Mouse (Mus musculus) MEL (cell line): Measurements from ENCODE around the gene Btn2a2. TPM values are rescaled to one million over a fixed set of nuclear protein-coding genes. Genes with fewer than 3 reads are reported as not detected.

Experiments used
- DNase-seq: peaks from one replicate; pipeline ENCODE4 v3.0.0; 2011; ENCODE audit warnings: low read depth, low spot score
- H3K27ac ChIP-seq: 2 replicates; pipeline ENCODE4 v1.5.1; 2012; ENCODE audit warnings: low read depth, mild to moderate bottlenecking, control low read depth, low read length, moderate library complexity; ENCODE audit not compliant: control insufficient read depth
- H3K27me3 ChIP-seq, 2 experiments: fragments of 150-350 bp in 1 of 2; sonication (generic) in 1 of 2; 2 replicates each; pipeline ENCODE4 v1.6.1; 2012; ENCODE audit warnings: low read length in 2 of 2, mild to moderate bottlenecking in 2 of 2, improper control_type of control experiment in 1 of 2, moderate library complexity in 1 of 2; ENCODE audit not compliant: insufficient read depth in 2 of 2, control insufficient read depth in 1 of 2
- H3K36me3 ChIP-seq, 2 experiments: 2 replicates each; pipeline ENCODE4 v1.6.1; 2012 to 2014; ENCODE audit warnings: low read length in 2 of 2, improper control_type of control experiment in 1 of 2, inconsistent platforms in 1 of 2, mild to moderate bottlenecking in 1 of 2; ENCODE audit not compliant: insufficient read depth in 2 of 2, control insufficient read depth in 1 of 2
- H3K4me1 ChIP-seq, 2 experiments: fragments of 150-350 bp in 1 of 2; sonication (generic) in 1 of 2; 2 replicates each; pipeline ENCODE4 v1.6.1; 2012; ENCODE audit warnings: low read length in 2 of 2, improper control_type of control experiment in 1 of 2, mild to moderate bottlenecking in 1 of 2; ENCODE audit not compliant: insufficient read depth in 2 of 2, control insufficient read depth in 1 of 2
- H3K4me3 ChIP-seq, 2 experiments: fragments of 150-350 bp in 1 of 2; sonication (generic) in 1 of 2; 2 replicates each; pipeline ENCODE4 v1.5.1; 2012; ENCODE audit warnings: low read depth in 2 of 2, low read length in 2 of 2, mild to moderate bottlenecking in 2 of 2, moderate library complexity in 2 of 2, control low read depth in 1 of 2, improper control_type of control experiment in 1 of 2; ENCODE audit not compliant: control insufficient read depth in 1 of 2, insufficient read depth in 1 of 2
- H3K79me2 ChIP-seq: 2 replicates; pipeline ENCODE4 v1.6.1; 2012; ENCODE audit warnings: mild to moderate bottlenecking, low read length, moderate library complexity; ENCODE audit not compliant: control insufficient read depth, poor library complexity, insufficient read depth
- H3K9ac ChIP-seq: 2 replicates; pipeline ENCODE4 v1.6.1; 2012; ENCODE audit warnings: low read depth, mild to moderate bottlenecking, control low read depth, low read length, moderate library complexity; ENCODE audit not compliant: control insufficient read depth, poor library complexity, severe bottlenecking
- H3K9me3 ChIP-seq: fragments of 150-350 bp; sonication (generic); replicated peaks from 2 replicates; pipeline ENCODE4 v1.6.1; 2012; ENCODE audit warnings: mild to moderate bottlenecking, low read length, improper control_type of control experiment, moderate library complexity; ENCODE audit not compliant: insufficient read depth
- BHLHE40 ChIP-seq: IDR thresholded peaks from 2 replicates; pipeline ENCODE4 v1.6.1; 2012; ENCODE audit warnings: low read depth, mild to moderate bottlenecking, inconsistent platforms, low read length, improper control_type of control experiment, borderline replicate concordance
- CHD1 ChIP-seq: IDR thresholded peaks from 2 replicates; pipeline ENCODE4 v1.6.1; 2012; ENCODE audit warnings: low read depth, mild to moderate bottlenecking, inconsistent platforms, low read length, improper control_type of control experiment
- CHD2 ChIP-seq: IDR thresholded peaks from 2 replicates; pipeline ENCODE4 v1.6.1; 2011; ENCODE audit warnings: low read length, improper control_type of control experiment
- CTCF ChIP-seq, 3 experiments: IDR thresholded peaks in 2 of 3; conservative IDR thresholded peaks in 1 of 3; 2 replicates each; pipeline ENCODE4 v1.5.1; 2011 to 2012; ENCODE audit warnings: low read length in 3 of 3, low read depth in 2 of 3, mild to moderate bottlenecking in 2 of 3, improper control_type of control experiment in 1 of 3, inconsistent platforms in 1 of 3, mixed read lengths in 1 of 3, moderate library complexity in 1 of 3; ENCODE audit not compliant: control insufficient read depth in 1 of 3, insufficient read depth in 1 of 3, poor library complexity in 1 of 3, severe bottlenecking in 1 of 3
- ELF1 ChIP-seq: IDR thresholded peaks from 2 replicates; pipeline ENCODE4 v1.6.1; 2014; ENCODE audit warnings: low read depth, mild to moderate bottlenecking, inconsistent platforms, low read length, improper control_type of control experiment, moderate library complexity
- GABPA ChIP-seq: IDR thresholded peaks from 2 replicates; pipeline ENCODE4 v1.6.1; 2012; ENCODE audit warnings: low read depth, mild to moderate bottlenecking, inconsistent platforms, low read length, improper control_type of control experiment, moderate library complexity
- HCFC1 ChIP-seq: IDR thresholded peaks from 2 replicates; pipeline ENCODE4 v1.6.1; 2012; ENCODE audit warnings: low read depth, mild to moderate bottlenecking, inconsistent platforms, low read length, improper control_type of control experiment, moderate library complexity
- KAT2A ChIP-seq: conservative IDR thresholded peaks from 2 replicates; pipeline ENCODE4 v1.6.1; 2012; ENCODE audit warnings: low read depth, low read length, improper control_type of control experiment, inconsistent platforms
- MAX ChIP-seq: IDR thresholded peaks from 2 replicates; pipeline ENCODE4 v1.6.1; 2011; ENCODE audit warnings: low read length, improper control_type of control experiment
- MYB ChIP-seq: IDR thresholded peaks from 2 replicates; pipeline ENCODE4 v1.6.1; 2011; ENCODE audit warnings: mild to moderate bottlenecking, low read depth, low read length, improper control_type of control experiment
- NELFE ChIP-seq: IDR thresholded peaks from 2 replicates; pipeline ENCODE4 v1.6.1; 2011; ENCODE audit warnings: low read depth, low read length, improper control_type of control experiment
- NRF1 ChIP-seq: IDR thresholded peaks from 2 replicates; pipeline ENCODE4 v1.6.1; 2014; ENCODE audit warnings: low read depth, mild to moderate bottlenecking, inconsistent platforms, low read length, improper control_type of control experiment, moderate library complexity; ENCODE audit not compliant: poor library complexity, insufficient read depth, severe bottlenecking
- RAD21 ChIP-seq: IDR thresholded peaks from 2 replicates; pipeline ENCODE4 v1.6.1; 2011; ENCODE audit warnings: mild to moderate bottlenecking, low read depth, low read length, improper control_type of control experiment
- TAL1 ChIP-seq: IDR thresholded peaks from 2 replicates; pipeline ENCODE4 v1.6.1; 2012; ENCODE audit warnings: mild to moderate bottlenecking, inconsistent platforms, low read length, moderate library complexity, mixed read lengths
- TCF12 ChIP-seq: IDR thresholded peaks from 2 replicates; pipeline ENCODE4 v1.6.1; 2014; ENCODE audit warnings: low read depth, mild to moderate bottlenecking, inconsistent platforms, low read length, improper control_type of control experiment, moderate library complexity
- UBTF ChIP-seq: IDR thresholded peaks from 2 replicates; pipeline ENCODE4 v1.6.1; 2012; ENCODE audit warnings: low read depth, mild to moderate bottlenecking, inconsistent platforms, low read length, improper control_type of control experiment, moderate library complexity, borderline replicate concordance; ENCODE audit not compliant: insufficient read depth
- USF1 ChIP-seq: IDR thresholded peaks from 2 replicates; pipeline ENCODE4 v1.6.1; 2014; ENCODE audit warnings: low read depth, mild to moderate bottlenecking, inconsistent platforms, low read length, improper control_type of control experiment, moderate library complexity
- ZKSCAN1 ChIP-seq: IDR thresholded peaks from 2 replicates; pipeline ENCODE4 v1.6.1; 2012; ENCODE audit warnings: low read depth, mild to moderate bottlenecking, inconsistent platforms, low read length, improper control_type of control experiment, moderate library complexity
- ZMIZ1 ChIP-seq: IDR thresholded peaks from 2 replicates; pipeline ENCODE4 v1.6.1; 2012; ENCODE audit warnings: low read depth, mild to moderate bottlenecking, inconsistent platforms, low read length, improper control_type of control experiment, moderate library complexity
- ZNF384 ChIP-seq: IDR thresholded peaks from 2 replicates; pipeline ENCODE4 v1.6.1; 2012; ENCODE audit warnings: low read depth, mild to moderate bottlenecking, inconsistent platforms, low read length, improper control_type of control experiment
- polyA plus RNA-seq, 2 experiments: library from polyadenylated mRNA; stranded (reverse) in 1 of 2; unstranded in 1 of 2; fragments of >175 nt in 1 of 2; fragments of >200 nt in 1 of 2; gene quantifications; 2 replicates each; pipeline versions ENCODE4 v1.2.1 to v1.2.4; 2012; ENCODE audit warnings: low replicate concordance in 2 of 2, low read depth in 1 of 2; ENCODE audit not compliant: insufficient read length in 2 of 2, insufficient read depth in 1 of 2, missing spikeins in 1 of 2
- total RNA-seq: library from RNA; depleted of rRNA; stranded (reverse); fragments of 300-350 nt; gene quantifications from 2 replicates; pipeline ENCODE4 v1.2.3, GENCODE M21; 2012

Gene Btn2a2
- total and polyA plus RNA-seq, 3 experiments = not detected

GRCm38 (mm10) chr13:23463381-23464223 is 25.1 kb downstream of the Btn2a2 start (continued):
- TF ChIP-seq BHLHE40 (no peak), RAD21 (no peak), HCFC1 (no peak), NELFE (no peak), UBTF (0 out of 2 replicates have a peak, but pooled peaks have one; percentile 9), TAL1 (peak; percentile 4; the same call in 1 of the 2 replicates), ZKSCAN1 (no peak), NRF1 (no peak), CHD2 (no peak), MYB (no peak), ZMIZ1 (no peak), CTCF (IDR thresholded peaks at IDR 0.05 in 2 of 3, conservative IDR thresholded peaks at IDR 0.05 in 1 of 3; ENCODE audit: control insufficient read depth in 1 of 3, insufficient read depth in 1 of 3, low read depth in 2 of 3, low read length in 3 of 3, poor library complexity in 1 of 3, severe bottlenecking in 1 of 3) (no peak), KAT2A (no peak), TCF12 (no peak), ZNF384 (no peak), MAX (no peak), ELF1 (no peak)
- TF ChIP-seq, all 39 proteins: peak for 6

- peaks cover 0 to 13% of the 10 kb centered on the region in 2 experiments; a peak in 2 of 4 replicates for H3K36me3 ChIP-seq
- no peak overlapping the region for H3K4me3 ChIP-seq
- no peak overlapping the region for H3K9ac ChIP-seq
- TF ChIP-seq GABPA = no peak
- peak; percentile 65 for TF ChIP-seq ZNF384
- TF ChIP-seq CHD1 = no peak
- no peak for TF ChIP-seq ELF1
- no peak for TF ChIP-seq KAT2A
- no peak for TF ChIP-seq USF1
- H3K27me3 ChIP-seq = no peaks in the 10 kb centered on the region
- no peak overlapping the region for H3K27ac ChIP-seq
- no peak for DNase-seq
- no peaks in the 10 kb centered on the region for H3K79me2 ChIP-seq
- H3K9me3 ChIP-seq = no peaks in the 10 kb centered on the region
- H3K4me1 ChIP-seq = peaks cover 0 to 18% of the 10 kb centered on the region in 2 experiments; a peak in 2 of 4 replicates
These were observed 26.0 kb downstream of the Btn2a2 start for GRCm38 (mm10) chr13:23462669-23463068.
